Mouse (Mus musculus) C2C12 (cell line): ENCODE data around the gene Cux2. TPM values are rescaled to one million over a fixed set of nuclear protein-coding genes. Genes with fewer than 3 reads are reported as not detected.

Experiments
- H3K27me3 ChIP-seq: one replicate; pipeline ENCODE4 v1.6.1; 2011; ENCODE audit not compliant: control insufficient read depth, insufficient read depth, insufficient read length
- H3K36me3 ChIP-seq: one replicate; pipeline ENCODE4 v1.6.1; 2011; ENCODE audit not compliant: control insufficient read depth, insufficient read depth
- H3K4me3 ChIP-seq: one replicate; pipeline ENCODE4 v1.5.1; 2011; ENCODE audit warnings: mild to moderate bottlenecking, control low read depth; ENCODE audit not compliant: poor library complexity, insufficient read depth, severe bottlenecking
- H3K79me2 ChIP-seq: one replicate; pipeline ENCODE4 v1.6.1; 2011; ENCODE audit not compliant: control insufficient read depth, insufficient read depth
- H3K79me3 ChIP-seq: one replicate; pipeline ENCODE4 v1.6.1; 2011; ENCODE audit warnings: low read depth, control low read depth
- H3ac ChIP-seq: one replicate; pipeline ENCODE3; 2011; ENCODE audit warnings: low read depth; ENCODE audit not compliant: control insufficient read depth, insufficient read length
- CEBPB ChIP-seq: IDR thresholded peaks from one replicate; pipeline ENCODE4 v1.6.1; 2011; ENCODE audit warnings: low read depth, mild to moderate bottlenecking, control low read depth, moderate library complexity
- CTCF ChIP-seq: IDR thresholded peaks from one replicate; pipeline ENCODE4 v1.5.1; 2011; ENCODE audit not compliant: control insufficient read depth, insufficient read depth, insufficient read length
- FOSL1 ChIP-seq: IDR thresholded peaks from one replicate; pipeline ENCODE4 v1.8.0; 2011; ENCODE audit warnings: mild to moderate bottlenecking, low read length; ENCODE audit not compliant: poor library complexity, insufficient read depth, severe bottlenecking
- MAX ChIP-seq: IDR thresholded peaks from one replicate; pipeline ENCODE4 v1.6.1; 2011; ENCODE audit warnings: mild to moderate bottlenecking, control low read depth
- MYOD1 ChIP-seq: IDR thresholded peaks from one replicate; pipeline ENCODE4 v1.6.1; 2011; ENCODE audit warnings: low read depth; ENCODE audit not compliant: control insufficient read depth, insufficient read length
- MYOG ChIP-seq: IDR thresholded peaks from one replicate; pipeline ENCODE4 v1.6.1; 2011; ENCODE audit not compliant: control insufficient read depth, insufficient read length; ENCODE audit errors: extremely low read depth
- USF1 ChIP-seq: IDR thresholded peaks from one replicate; pipeline ENCODE4 v1.6.1; 2011; ENCODE audit warnings: low read depth, mild to moderate bottlenecking, control low read depth, moderate library complexity
- polyA plus RNA-seq: library from polyadenylated mRNA; unstranded; fragments of >200 nt; fragmentation: generic; extraction: Trizol; gene quantifications from one replicate; pipeline ENCODE4 v1.2.1, GENCODE M21; 2012; ENCODE audit warnings: missing spikeins

Cux2 gene
- polyA plus RNA-seq, 1 experiment = 0.08 TPM

DNA sequence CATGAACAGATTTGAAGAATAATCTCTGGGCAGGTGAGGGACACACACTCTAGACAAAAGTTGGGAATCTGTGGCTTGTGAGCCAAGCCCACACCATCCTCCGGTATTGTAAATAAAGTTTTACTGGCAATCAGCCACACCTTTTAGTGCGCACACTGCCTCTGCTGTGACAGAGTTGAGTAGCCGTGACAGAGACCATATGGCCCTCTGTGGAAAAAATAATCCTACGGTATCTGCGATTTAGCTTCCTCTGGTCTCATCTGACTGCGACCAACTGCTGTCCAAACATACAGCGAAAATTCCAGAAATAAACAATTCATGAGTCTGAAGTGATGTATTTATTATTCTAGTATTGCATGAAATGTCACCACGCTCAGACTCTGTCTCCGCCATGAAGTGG lies 64.0 kb downstream of the Cux2 start:
- Histone ChIP-seq H3K4me3 (no peak overlapping the region), H3ac (no peak overlapping the region), H3K27me3 (peaks cover 72% of the 10 kb centered on the region), H3K79me3 (no peaks in the 10 kb centered on the region), H3K79me2 (no peaks in the 10 kb centered on the region), H3K36me3 (no peaks in the 10 kb centered on the region)
- TF ChIP-seq CEBPB (no peak), MYOG (no peak), FOSL1 (no peak), MAX (no peak), USF1 (no peak), CTCF (no peak), MYOD1 (no peak)

GRCm38 (mm10) chr5:121981650-121982131 lies 68.2 kb downstream of the Cux2 start:
- H3ac ChIP-seq = no peak overlapping the region
- no peaks in the 10 kb centered on the region for H3K79me2 ChIP-seq
- no peak for TF ChIP-seq CEBPB
- no peak for TF ChIP-seq USF1
- no peak for TF ChIP-seq CTCF
- no peak for TF ChIP-seq FOSL1
- TF ChIP-seq MAX = no peak
- no peak for TF ChIP-seq MYOD1
- no peak for TF ChIP-seq MYOG
- H3K27me3 ChIP-seq = peaks cover 74% of the 10 kb centered on the region
- no peak overlapping the region for H3K4me3 ChIP-seq
- no peaks in the 10 kb centered on the region for H3K79me3 ChIP-seq
- H3K36me3 ChIP-seq = no peaks in the 10 kb centered on the region

DNA sequence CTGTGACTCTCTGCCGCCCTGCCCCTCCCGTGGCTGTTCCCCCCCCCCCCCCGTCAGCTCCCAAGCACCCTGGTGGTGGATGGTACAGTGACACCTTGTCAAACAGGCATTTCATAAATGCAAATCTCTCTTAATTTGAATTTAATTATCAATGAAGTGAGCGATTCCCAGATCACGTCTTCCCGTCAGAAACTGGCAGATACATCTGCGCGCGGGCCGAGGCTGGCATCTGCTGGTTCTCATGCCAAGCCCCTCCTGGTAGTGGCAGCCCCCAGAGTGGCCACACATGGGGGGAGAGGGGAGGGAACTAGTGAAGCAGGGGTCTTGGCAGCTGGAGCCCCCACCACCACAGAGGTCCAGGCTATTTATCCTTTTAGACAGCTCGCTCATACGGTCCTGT lies 73.6 kb downstream of the Cux2 start:
- TF ChIP-seq MYOD1 (no peak), MYOG (no peak), CTCF (no peak), MAX (no peak), FOSL1 (no peak), USF1 (no peak)
- no peaks in the 10 kb centered on the region for H3K79me2 ChIP-seq
- H3K79me3 ChIP-seq = no peaks in the 10 kb centered on the region
- H3K4me3 ChIP-seq = no peak overlapping the region
- peaks cover 75% of the 10 kb centered on the region for H3K27me3 ChIP-seq
- H3ac ChIP-seq = no peak overlapping the region
- H3K36me3 ChIP-seq = no peaks in the 10 kb centered on the region

DNA sequence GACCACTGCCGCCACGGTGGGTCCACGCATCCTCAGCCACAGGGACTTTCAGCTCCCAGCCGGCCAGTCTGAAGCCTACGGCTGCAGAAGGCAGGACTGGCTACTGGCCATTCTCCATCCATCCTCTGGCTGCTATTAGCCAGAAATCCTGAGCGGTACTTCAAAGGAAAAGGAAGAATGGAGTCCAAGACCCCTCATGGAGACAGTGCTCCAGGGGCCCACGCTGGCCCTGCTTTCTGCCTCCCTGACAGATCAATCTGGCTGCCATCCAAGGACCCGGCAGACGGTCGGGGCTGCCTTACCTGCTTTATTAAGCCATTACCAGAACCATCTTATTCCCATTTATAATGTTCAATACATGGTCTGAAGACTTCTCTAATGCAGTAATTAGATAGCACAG lies 76.4 kb downstream of the Cux2 start:
- H3K36me3 ChIP-seq = no peaks in the 10 kb centered on the region
- peaks cover 68% of the 10 kb centered on the region for H3K27me3 ChIP-seq
- TF ChIP-seq FOSL1 = no peak
- TF ChIP-seq CEBPB = no peak
- no peak for TF ChIP-seq MYOG
- no peak for TF ChIP-seq USF1
- no peak for TF ChIP-seq CTCF
- no peak overlapping the region for H3ac ChIP-seq
- no peaks in the 10 kb centered on the region for H3K79me2 ChIP-seq
- no peak overlapping the region for H3K4me3 ChIP-seq
- H3K79me3 ChIP-seq = no peaks in the 10 kb centered on the region

DNA sequence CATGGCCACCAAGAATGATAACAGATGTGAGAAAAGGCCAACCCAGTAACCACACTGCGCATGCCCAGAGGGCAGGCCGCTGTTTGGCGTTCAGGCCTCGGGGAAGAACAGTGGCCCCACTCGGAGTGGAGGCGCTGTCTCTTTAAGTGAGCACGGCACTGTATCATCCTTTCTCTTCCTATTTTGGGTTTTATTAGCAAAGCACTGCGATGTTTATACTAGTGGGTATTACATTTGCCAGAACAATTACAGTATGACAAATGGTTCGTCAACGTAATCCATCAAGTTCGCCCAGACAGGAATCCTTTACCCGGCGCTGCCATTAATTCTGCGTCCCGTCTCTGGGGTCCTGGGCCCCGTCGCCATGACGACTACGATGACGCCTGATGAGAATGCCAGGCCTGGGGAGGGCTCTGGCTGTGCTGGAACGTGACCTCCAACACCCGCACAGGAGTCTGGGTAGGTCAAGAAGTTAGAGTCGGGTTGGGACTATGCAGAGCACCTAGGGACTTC lies 77.2 kb downstream of the Cux2 start:
- H3ac ChIP-seq = no peak overlapping the region

GRCm38 (mm10) chr5:121968999-121969398 lies 80.9 kb downstream of the Cux2 start:
- Histone ChIP-seq H3ac (no peak overlapping the region), H3K36me3 (no peaks in the 10 kb centered on the region), H3K79me2 (no peaks in the 10 kb centered on the region), H3K4me3 (no peak overlapping the region), H3K27me3 (peaks cover 89% of the 10 kb centered on the region), H3K79me3 (no peaks in the 10 kb centered on the region)
- no peak for TF ChIP-seq USF1
- TF ChIP-seq CTCF = no peak
- no peak for TF ChIP-seq CEBPB
- no peak for TF ChIP-seq MAX
- no peak for TF ChIP-seq FOSL1
- TF ChIP-seq MYOG = no peak
- TF ChIP-seq MYOD1 = no peak

More for the DNA sequence above, 77.2 kb downstream of the Cux2 start:
- no peak for TF ChIP-seq CTCF
- TF ChIP-seq CEBPB = no peak
- TF ChIP-seq MAX = no peak
- no peak for TF ChIP-seq USF1
- TF ChIP-seq MYOG = no peak
- no peak overlapping the region for H3K4me3 ChIP-seq
- H3K79me2 ChIP-seq = no peaks in the 10 kb centered on the region
- H3K79me3 ChIP-seq = no peaks in the 10 kb centered on the region
- H3K36me3 ChIP-seq = no peaks in the 10 kb centered on the region
- H3K27me3 ChIP-seq = peaks cover 72% of the 10 kb centered on the region
